ENCODE assay signal across 12 mouse cellular contexts in the genomic region with DNA sequence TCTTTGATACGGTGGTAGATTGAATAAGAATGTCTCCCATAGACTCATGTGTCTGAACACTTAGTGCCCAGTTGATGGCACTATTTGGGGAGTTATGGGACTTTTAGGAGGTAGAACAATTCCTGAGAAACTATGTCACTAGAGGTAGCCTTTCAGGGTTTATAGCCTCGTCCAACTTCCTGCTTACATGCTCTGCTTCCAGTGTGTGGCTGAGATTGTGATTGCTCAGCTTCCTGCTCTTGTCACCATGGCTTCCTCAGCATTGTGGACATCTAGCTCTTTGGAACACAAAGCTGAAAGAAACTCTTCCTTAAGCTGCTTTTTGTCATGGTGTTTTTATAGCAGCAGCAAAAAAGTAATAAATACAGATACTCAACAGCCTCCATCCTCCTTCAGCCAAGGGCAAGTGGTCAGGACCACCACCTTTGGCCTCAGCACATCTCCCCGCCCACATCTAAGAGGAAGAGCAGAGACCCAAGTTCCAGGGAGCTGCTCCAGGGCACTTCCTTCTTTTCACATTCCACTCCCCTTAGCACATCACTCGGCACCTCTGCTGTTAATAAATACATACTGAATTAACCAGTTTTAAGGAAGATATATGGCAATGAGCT.
DNase-seq lines count a peak whose midpoint lies in the region; ATAC-seq lines count a peak whose summit lies in the region.
"Had no signal": no experiment of that assay in that cellular context is flagged by ENCODE, and none has a peak within 500 bp of the region (broad histone marks: within the 10 kb centered on the region; RNA-seq: fewer than 3 reads in every experiment).

No protein-coding gene starts in this region.

- H3K4me3 ChIP-seq in kidney, embryonic 16.5 days (ENCODE audit: low read length) = no peak overlapping the region
- no peak overlapping the region for H3K4me3 ChIP-seq in neural tube, embryonic 15.5 days (replicated peaks)
- no peak overlapping the region for H3K4me3 ChIP-seq in hindbrain, embryonic 12.5 days
- H3K4me3 ChIP-seq: neural tube, embryonic 12.5 days; stomach, embryonic 15.5 days had no signal

- no peaks in the 10 kb centered on the region for H3K27me3 ChIP-seq in kidney, embryonic 16.5 days (ENCODE audit: insufficient read depth, low read length)
- H3K27me3 ChIP-seq in neural tube, embryonic 15.5 days (replicated peaks) = no peaks in the 10 kb centered on the region
- no peaks in the 10 kb centered on the region for H3K27me3 ChIP-seq in hindbrain, embryonic 12.5 days
- H3K27me3 ChIP-seq: neural tube, embryonic 12.5 days; stomach, embryonic 15.5 days had no signal

- H3K4me2 ChIP-seq in kidney, embryonic 16.5 days (replicated peaks; ENCODE audit: low read depth, low read length) = no peak overlapping the region
- H3K4me2 ChIP-seq in neural tube, embryonic 15.5 days = no peak overlapping the region
- H3K4me2 ChIP-seq in hindbrain, embryonic 12.5 days (replicated peaks) = no peak overlapping the region
- H3K4me2 ChIP-seq: neural tube, embryonic 12.5 days; stomach, embryonic 15.5 days had no signal

- H3K4me1 ChIP-seq in kidney, embryonic 16.5 days (ENCODE audit: insufficient read depth, low read length) = peaks cover 17% of the 10 kb centered on the region
- peaks cover 16% of the 10 kb centered on the region for H3K4me1 ChIP-seq in neural tube, embryonic 15.5 days
- H3K4me1 ChIP-seq in hindbrain, embryonic 12.5 days = no peaks in the 10 kb centered on the region
- H3K4me1 ChIP-seq: stomach, embryonic 15.5 days had no signal

- no peaks in the 10 kb centered on the region for H3K9me3 ChIP-seq in kidney, embryonic 16.5 days (ENCODE audit: low read length)
- H3K9me3 ChIP-seq in neural tube, embryonic 15.5 days (replicated peaks) = no peaks in the 10 kb centered on the region
- no peaks in the 10 kb centered on the region for H3K9me3 ChIP-seq in hindbrain, embryonic 12.5 days (replicated peaks)
- H3K9me3 ChIP-seq: neural tube, embryonic 12.5 days; stomach, embryonic 15.5 days had no signal

- H3K27ac ChIP-seq in kidney, embryonic 16.5 days (ENCODE audit: low read length) = peak overlapping the region; percentile 14; the same call in 1 of the 2 replicates
- 0 out of 2 replicates have a peak overlapping the region, but pooled peaks have one; percentile 60 for H3K27ac ChIP-seq in neural tube, embryonic 15.5 days (replicated peaks)
- H3K27ac ChIP-seq in hindbrain, embryonic 12.5 days = no peak overlapping the region
- H3K27ac ChIP-seq: neural tube, embryonic 12.5 days; stomach, embryonic 15.5 days had no signal

- peak; percentile 20 to 46 for DNase-seq in heart, adult 18-20 months
- DNase-seq in heart, postnatal 36 days = no peak
- peak; percentile 18 for DNase-seq in lung, postnatal 25 days (ENCODE audit: low spot score)
- no peak for DNase-seq in lung, postnatal 10 days
- DNase-seq in frontal cortex, postnatal 14 days (ENCODE audit: low spot score in 2 of 2) = no peak
- DNase-seq: adrenal gland, adult 2 months; cerebellum, adult 18-20 months had no signal

- H3K36me3 ChIP-seq in kidney, embryonic 16.5 days (ENCODE audit: insufficient read depth, low read length) = peaks cover 4% of the 10 kb centered on the region; the same call in 1 of the 2 replicates
- H3K36me3 ChIP-seq in neural tube, embryonic 15.5 days = no peaks in the 10 kb centered on the region
- H3K36me3 ChIP-seq in hindbrain, embryonic 12.5 days = no peaks in the 10 kb centered on the region; the same call in 1 of the 2 replicates
- H3K36me3 ChIP-seq: neural tube, embryonic 12.5 days; stomach, embryonic 15.5 days had no signal

- intact Hi-C loops in heart, postnatal 36 days (cut with DNase I) = loop anchor here (5.0 kb wide), 1 partner anchor 33 kb away; no protein-coding TSS in a partner anchor

- whole genome bisulfite sequencing in kidney, embryonic 16.5 days = 43% methylated on average over 4 of the region's 4 CpGs
- 84% methylated on average over 4 of the region's 4 CpGs for WGBS in neural tube, embryonic 15.5 days
- 85% methylated on average over 4 of the region's 4 CpGs for WGBS in hindbrain, embryonic 12.5 days

- H3K9ac ChIP-seq in kidney, embryonic 16.5 days (replicated peaks; ENCODE audit: low read length) = no peak overlapping the region
- no peak overlapping the region for H3K9ac ChIP-seq in neural tube, embryonic 15.5 days (replicated peaks)
- no peak overlapping the region for H3K9ac ChIP-seq in hindbrain, embryonic 12.5 days
- H3K9ac ChIP-seq: neural tube, embryonic 12.5 days; stomach, embryonic 15.5 days had no signal

- peak; percentile 33; the same call in 1 of the 2 replicates for ATAC-seq in kidney, embryonic 16.5 days (ENCODE audit: low FRiP score, low TSS enrichment)
- no peak for ATAC-seq in neural tube, embryonic 15.5 days (ENCODE audit: low FRiP score)
- no peak for ATAC-seq in hindbrain, embryonic 12.5 days (ENCODE audit: low FRiP score)

Comparison
In these comparisons a context has a peak if more than half of its experiments do, and no peak if none do; other contexts are left out.
1. DNase-seq: peak in heart, adult 18-20 months (2 of 2) and lung, postnatal 25 days (single experiment); none in heart, postnatal 36 days (0 of 2), lung, postnatal 10 days (single experiment) and frontal cortex, postnatal 14 days (0 of 2).